Mouse (Mus musculus): ENCODE measurements at regions not wholly inside any gene's neighbourhood (a gene's known extent, or its start where the extent isn't known, plus 50 kb on each side); places are given as distances from the start of the nearest gene placed in this dataset.

- Histone ChIP-seq H3K4me2 (replicated peaks; ENCODE audit: low read depth) (no peak overlapping the region), H3K27me3 (replicated peaks; ENCODE audit: control insufficient read depth, insufficient read depth, low read length) (no peaks in the 10 kb centered on the region), H3K4me1 (replicated peaks; ENCODE audit: control insufficient read depth, insufficient read depth, low read length) (no peaks in the 10 kb centered on the region), H3K36me3 (ENCODE audit: control insufficient read depth, insufficient read depth) (no peaks in the 10 kb centered on the region), H3K4me3 (ENCODE audit: low read depth, low read length) (no peak overlapping the region), H3K9ac (ENCODE audit: low read depth, low read length) (no peak overlapping the region), H3K27ac (ENCODE audit: low read depth, low read length) (no peak overlapping the region), H3K9me3 (ENCODE audit: control insufficient read depth) (no peaks in the 10 kb centered on the region)
- whole genome bisulfite sequencing, result 73% methylated on average over 2 of the region's 2 CpGs
- ATAC-seq, result no peak
- no peak for TF ChIP-seq CTCF (IDR thresholded peaks at IDR 0.05; ENCODE audit: low read depth)
Measured at GRCm38 (mm10) chr5:82472146-82472545, 882.8 kb downstream of the Tecrl start.

- Histone ChIP-seq H3K27me3 (replicated peaks; ENCODE audit: control insufficient read depth, insufficient read depth, low read length) (no peaks in the 10 kb centered on the region), H3K9ac (ENCODE audit: low read depth, low read length) (no peak overlapping the region), H3K9me3 (ENCODE audit: control insufficient read depth) (no peaks in the 10 kb centered on the region), H3K27ac (ENCODE audit: low read depth, low read length) (no peak overlapping the region), H3K4me3 (ENCODE audit: low read depth, low read length) (no peak overlapping the region), H3K4me2 (replicated peaks; ENCODE audit: low read depth) (no peak overlapping the region), H3K36me3 (ENCODE audit: control insufficient read depth, insufficient read depth) (no peaks in the 10 kb centered on the region), H3K4me1 (replicated peaks; ENCODE audit: control insufficient read depth, insufficient read depth, low read length) (no peaks in the 10 kb centered on the region)
- no peak for TF ChIP-seq CTCF (IDR thresholded peaks at IDR 0.05; ENCODE audit: low read depth)
- no peak for ATAC-seq
- 94% methylated on average over 2 of the region's 2 CpGs for WGBS
Measured at GRCm38 (mm10) chr5:82464272-82464671, 890.7 kb downstream of the Tecrl start.

GRCm38 (mm10) chr5:82441288-82441687, 913.7 kb downstream of the Tecrl start:
- ATAC-seq, result no peak
- H3K36me3 ChIP-seq (ENCODE audit: control insufficient read depth, insufficient read depth), result no peaks in the 10 kb centered on the region
- H3K4me3 ChIP-seq (ENCODE audit: low read depth, low read length), result no peak overlapping the region
- H3K9ac ChIP-seq (ENCODE audit: low read depth, low read length), result no peak overlapping the region
- no peaks in the 10 kb centered on the region for H3K9me3 ChIP-seq (ENCODE audit: control insufficient read depth)
- no peak for TF ChIP-seq CTCF (IDR thresholded peaks at IDR 0.05; ENCODE audit: low read depth)
- no peak overlapping the region for H3K4me2 ChIP-seq (replicated peaks; ENCODE audit: low read depth)
- WGBS, result 80% methylated on average over 4 of the region's 4 CpGs
- no peaks in the 10 kb centered on the region for H3K4me1 ChIP-seq (replicated peaks; ENCODE audit: control insufficient read depth, insufficient read depth, low read length)
- no peak overlapping the region for H3K27ac ChIP-seq (ENCODE audit: low read depth, low read length)
- H3K27me3 ChIP-seq (replicated peaks; ENCODE audit: control insufficient read depth, insufficient read depth, low read length), result no peaks in the 10 kb centered on the region

- 68% methylated on average over 2 of the region's 2 CpGs for WGBS
- Histone ChIP-seq H3K36me3 (ENCODE audit: control insufficient read depth, insufficient read depth) (no peaks in the 10 kb centered on the region), H3K4me3 (ENCODE audit: low read depth, low read length) (no peak overlapping the region), H3K27ac (ENCODE audit: low read depth, low read length) (no peak overlapping the region), H3K27me3 (replicated peaks; ENCODE audit: control insufficient read depth, insufficient read depth, low read length) (no peaks in the 10 kb centered on the region), H3K9ac (ENCODE audit: low read depth, low read length) (no peak overlapping the region), H3K9me3 (ENCODE audit: control insufficient read depth) (no peaks in the 10 kb centered on the region), H3K4me1 (replicated peaks; ENCODE audit: control insufficient read depth, insufficient read depth, low read length) (no peaks in the 10 kb centered on the region), H3K4me2 (replicated peaks; ENCODE audit: low read depth) (no peak overlapping the region)
- no peak for TF ChIP-seq CTCF (IDR thresholded peaks at IDR 0.05; ENCODE audit: low read depth)
- ATAC-seq, result no peak
Measured at GRCm38 (mm10) chr5:82440126-82440525, 914.9 kb downstream of the Tecrl start.

- no peak overlapping the region for H3K9ac ChIP-seq (ENCODE audit: low read depth, low read length)
- H3K4me2 ChIP-seq (replicated peaks; ENCODE audit: low read depth), result no peak overlapping the region
- no peak for ATAC-seq
- no peaks in the 10 kb centered on the region for H3K9me3 ChIP-seq (ENCODE audit: control insufficient read depth)
- no peak overlapping the region for H3K4me3 ChIP-seq (ENCODE audit: low read depth, low read length)
- H3K36me3 ChIP-seq (ENCODE audit: control insufficient read depth, insufficient read depth), result no peaks in the 10 kb centered on the region
- H3K4me1 ChIP-seq (replicated peaks; ENCODE audit: control insufficient read depth, insufficient read depth, low read length), result no peaks in the 10 kb centered on the region
- TF ChIP-seq CTCF (IDR thresholded peaks at IDR 0.05; ENCODE audit: low read depth), result no peak
- H3K27me3 ChIP-seq (replicated peaks; ENCODE audit: control insufficient read depth, insufficient read depth, low read length), result no peaks in the 10 kb centered on the region
- no peak overlapping the region for H3K27ac ChIP-seq (ENCODE audit: low read depth, low read length)
Measured at GRCm38 (mm10) chr5:82420396-82420795, 934.6 kb downstream of the Tecrl start.

GRCm38 (mm10) chr5:82396632-82397234, 958.3 kb downstream of the Tecrl start:
- no peak for ATAC-seq
- no peak for TF ChIP-seq CTCF (IDR thresholded peaks at IDR 0.05; ENCODE audit: low read depth)

GRCm38 (mm10) chr5:82361624-82362023, 993.4 kb downstream of the Tecrl start:
- WGBS, result 52% methylated on average over 3 of the region's 3 CpGs
- H3K27ac ChIP-seq (ENCODE audit: low read depth, low read length), result no peak overlapping the region
- no peak for ATAC-seq
- H3K4me2 ChIP-seq (replicated peaks; ENCODE audit: low read depth), result no peak overlapping the region
- no peaks in the 10 kb centered on the region for H3K36me3 ChIP-seq (ENCODE audit: control insufficient read depth, insufficient read depth)
- H3K4me1 ChIP-seq (replicated peaks; ENCODE audit: control insufficient read depth, insufficient read depth, low read length), result no peaks in the 10 kb centered on the region
- no peaks in the 10 kb centered on the region for H3K27me3 ChIP-seq (replicated peaks; ENCODE audit: control insufficient read depth, insufficient read depth, low read length)
- no peak overlapping the region for H3K9ac ChIP-seq (ENCODE audit: low read depth, low read length)
- no peak overlapping the region for H3K4me3 ChIP-seq (ENCODE audit: low read depth, low read length)
- no peak for TF ChIP-seq CTCF (IDR thresholded peaks at IDR 0.05; ENCODE audit: low read depth)
- H3K9me3 ChIP-seq (ENCODE audit: control insufficient read depth), result no peaks in the 10 kb centered on the region

More at GRCm38 (mm10) chr5:82396632-82397234, 958.3 kb downstream of the Tecrl start:
- WGBS, result 61% methylated on average over 5 of the region's 5 CpGs
- H3K4me3 ChIP-seq (ENCODE audit: low read depth, low read length), result no peak overlapping the region
- no peaks in the 10 kb centered on the region for H3K4me1 ChIP-seq (replicated peaks; ENCODE audit: control insufficient read depth, insufficient read depth, low read length)
- H3K27me3 ChIP-seq (replicated peaks; ENCODE audit: control insufficient read depth, insufficient read depth, low read length), result no peaks in the 10 kb centered on the region
- H3K36me3 ChIP-seq (ENCODE audit: control insufficient read depth, insufficient read depth), result no peaks in the 10 kb centered on the region
- H3K9me3 ChIP-seq (ENCODE audit: control insufficient read depth), result no peaks in the 10 kb centered on the region
- no peak overlapping the region for H3K4me2 ChIP-seq (replicated peaks; ENCODE audit: low read depth)
- no peak overlapping the region for H3K9ac ChIP-seq (ENCODE audit: low read depth, low read length)
- no peak overlapping the region for H3K27ac ChIP-seq (ENCODE audit: low read depth, low read length)

Measured in intestine, postnatal 0 days (tissue).